Mouse (Mus musculus) urinary bladder, adult 2 months (tissue): ENCODE measurements around the gene Neurog2. TPM values are rescaled to one million over a fixed set of nuclear protein-coding genes. Genes with fewer than 3 reads are reported as not detected.

ENCODE experiments used
- DNase-seq: peaks from one replicate; pipeline ENCODE4 v3.0.0; 2022; ENCODE audit warnings: low spot score
- polyA plus RNA-seq: library from polyadenylated mRNA; depleted of rRNA; stranded (reverse); fragments of >200 nt; gene quantifications from 2 replicates; pipeline ENCODE4 v1.2.3, GENCODE M21; 2012; rRNA removed

Neurog2 gene
- polyA plus RNA-seq, 1 experiment = not detected

DNA sequence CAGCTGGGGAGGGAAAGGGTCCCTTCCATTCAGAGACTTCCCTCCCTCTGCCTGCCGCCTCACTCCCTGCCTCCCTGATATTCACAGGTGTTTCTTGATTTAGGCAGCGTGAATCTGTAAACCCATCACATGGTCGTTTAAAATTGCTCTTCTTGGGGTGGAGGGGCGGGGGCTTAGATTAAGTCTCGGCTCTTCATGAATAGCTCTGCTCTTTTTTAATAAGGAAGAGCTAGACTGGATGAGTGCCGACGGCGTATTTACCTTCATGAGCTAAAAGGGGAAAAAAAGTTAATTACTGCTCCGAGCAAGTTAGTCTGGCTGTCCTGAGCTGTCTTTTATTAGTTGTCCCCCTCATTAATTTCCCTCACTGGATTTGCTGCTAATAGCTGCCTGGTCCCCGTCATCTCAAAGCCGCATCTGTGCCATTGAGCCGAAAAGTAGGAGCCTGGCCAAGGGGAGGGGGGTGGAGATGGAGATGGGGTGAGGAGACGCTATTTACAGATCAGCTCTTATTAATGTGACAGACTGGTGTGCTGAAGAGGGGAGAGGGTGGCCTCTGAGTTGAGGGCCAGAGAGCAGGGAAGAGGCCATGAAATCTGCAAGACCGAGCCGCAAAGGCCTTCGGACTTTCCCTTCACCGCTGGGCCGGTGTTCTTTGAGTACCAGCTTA lies 13.4 kb downstream of the Neurog2 start:
- DNase-seq = no peak

DNA sequence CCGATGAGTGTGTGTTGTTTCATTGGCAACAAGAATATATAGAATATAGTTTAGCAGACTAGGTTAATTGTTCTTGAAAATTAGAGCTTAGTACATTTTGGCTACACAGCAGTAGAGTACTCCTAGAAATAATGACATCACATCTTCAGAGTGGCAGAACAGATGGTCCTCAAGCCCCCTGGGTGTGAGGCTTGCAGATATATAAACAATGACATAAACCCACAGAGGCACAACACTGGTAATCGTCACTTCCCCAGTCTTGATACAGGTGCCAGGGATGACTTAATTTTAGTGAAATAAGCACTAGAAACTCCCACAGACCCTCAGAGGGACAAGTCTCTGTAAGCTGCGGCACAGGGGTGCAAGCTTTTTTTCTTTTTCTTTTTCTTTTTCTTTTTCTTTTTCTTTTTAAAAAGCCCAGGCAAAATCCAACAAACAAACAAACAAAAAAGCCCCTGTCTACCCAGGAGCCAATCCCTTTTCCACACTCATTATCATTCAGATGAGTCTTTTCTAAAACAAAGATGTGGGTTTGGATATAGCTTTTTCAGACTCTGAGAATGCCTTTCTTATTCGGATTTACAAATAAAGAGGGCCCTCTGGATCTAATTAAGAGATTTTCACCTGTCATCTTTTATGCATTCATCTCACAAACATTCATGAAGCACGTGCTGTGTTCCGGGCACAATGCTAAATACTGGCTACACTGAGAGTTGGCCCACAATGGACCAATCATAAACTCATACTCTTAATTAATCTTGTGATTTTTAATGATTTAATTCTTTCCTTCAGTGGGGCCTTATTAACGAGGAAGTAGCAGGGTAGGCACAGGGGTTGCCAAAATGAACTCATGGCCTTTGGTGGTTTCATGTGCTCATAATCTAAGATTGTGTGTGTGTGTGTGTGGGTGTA lies 19.1 kb downstream of the Neurog2 start:
- DNase-seq = no peak

DNA sequence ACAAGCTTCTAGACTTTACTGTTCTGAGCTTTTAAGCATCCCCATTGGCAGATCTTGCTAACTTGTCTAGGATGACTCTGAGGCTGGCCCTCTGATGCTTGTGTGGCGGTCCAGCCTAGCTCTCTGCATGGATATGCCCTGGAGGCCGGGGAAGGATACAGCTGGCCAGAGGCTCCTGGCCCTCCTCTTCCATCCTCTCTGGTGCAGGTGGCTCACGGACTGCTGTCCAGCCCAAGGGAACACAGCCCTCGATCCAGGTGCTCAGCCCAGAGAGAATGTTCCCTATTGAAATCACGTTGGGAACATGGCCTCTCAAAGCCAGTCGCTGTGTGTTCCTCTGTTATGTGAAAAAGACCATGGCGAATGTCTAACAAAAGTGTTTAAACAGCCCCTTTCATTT lies 27.8 kb downstream of the Neurog2 start:
- DNase-seq = no peak

DNA sequence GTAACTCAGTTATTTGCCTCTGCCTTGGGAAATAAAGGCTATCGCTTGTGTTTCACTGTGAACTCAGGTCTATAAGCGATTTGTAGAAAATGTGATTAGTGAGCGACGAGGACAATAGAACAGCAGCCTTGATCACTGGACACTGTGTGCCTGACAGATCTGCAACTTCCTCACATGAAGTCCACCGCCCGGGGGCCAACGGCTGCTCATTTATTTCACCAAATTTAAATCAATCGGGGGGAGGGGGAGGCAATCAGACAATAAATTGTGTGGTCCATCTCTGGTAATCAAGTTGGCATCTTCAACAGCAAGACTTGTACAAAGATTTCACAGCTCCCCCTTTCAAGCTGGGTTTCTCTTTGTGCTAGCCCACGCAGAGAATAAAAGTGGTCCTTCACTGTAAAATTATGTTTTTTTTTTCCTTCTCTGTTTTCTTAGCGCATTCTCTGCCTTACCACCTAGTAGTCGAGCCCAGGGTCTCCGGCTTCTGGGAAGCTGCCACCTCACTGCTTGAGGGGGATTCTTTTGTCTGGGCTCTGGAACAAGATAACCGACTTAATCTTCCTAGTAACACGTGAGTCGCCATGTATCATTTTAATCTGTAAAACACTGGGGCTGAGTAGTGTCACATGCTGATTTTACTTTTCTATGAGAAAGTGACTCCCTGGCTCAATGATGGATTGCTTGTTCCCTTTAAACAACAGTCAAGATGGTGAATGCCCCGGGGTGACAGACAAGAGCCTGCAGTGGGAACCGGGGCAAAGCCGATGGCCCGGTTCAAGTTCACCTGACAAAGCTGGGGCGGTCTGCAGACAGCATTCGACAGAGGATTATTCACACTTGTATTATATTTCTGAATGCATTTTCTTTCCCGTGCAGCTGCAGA lies 29.0 kb downstream of the Neurog2 start:
- no peak for DNase-seq

DNA sequence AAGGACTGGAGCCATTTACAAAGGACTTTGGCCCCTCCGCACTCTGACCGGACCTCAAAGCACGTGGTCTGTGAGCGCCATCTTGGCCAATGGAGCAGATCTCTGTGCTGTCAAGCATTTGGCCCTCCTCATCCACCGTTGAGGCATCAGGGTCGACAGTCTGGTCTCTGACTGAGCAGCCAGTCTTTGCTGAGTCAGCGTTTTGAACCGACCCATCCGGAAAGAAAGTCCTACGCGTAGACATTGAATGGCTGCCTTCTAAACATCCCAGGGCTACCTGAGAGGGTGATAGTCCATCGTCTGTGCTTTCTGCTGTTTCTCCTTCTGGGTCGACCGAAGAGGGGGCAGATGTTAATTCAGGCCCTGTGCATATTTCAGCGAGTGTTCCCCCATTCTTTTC lies 46.8 kb downstream of the Neurog2 start:
- no peak for DNase-seq

Other genes starting within 250 kb of the Neurog2 start
- 7.9 and 10.9 TPM in 2 replicates for gene Ank2, start 133.8 kb upstream of the Neurog2 start, polyA plus RNA-seq
- 18.7 and 19.8 TPM in 2 replicates for gene Larp7, start 79.8 kb upstream of the Neurog2 start, polyA plus RNA-seq
- 2.1 and 2.9 TPM in 2 replicates for gene Zgrf1, start 79.6 kb upstream of the Neurog2 start, polyA plus RNA-seq
- 17.8 and 20.4 TPM in 2 replicates for gene Alpk1, start 147.4 kb downstream of the Neurog2 start, polyA plus RNA-seq
- 10.1 and 12.2 TPM in 2 replicates for gene Tifa, start 156.7 kb downstream of the Neurog2 start, polyA plus RNA-seq
- 28.6 and 37.2 TPM in 2 replicates for gene Ap1ar, start 204.4 kb downstream of the Neurog2 start, polyA plus RNA-seq